Mouse (Mus musculus) spleen, adult 2 months (tissue): ENCODE data around the gene Spata20.

Source experiments
- CTCF ChIP-seq: fragments of 200-500 bp; IDR thresholded peaks from 2 replicates; pipeline ENCODE4 v1.5.1; 2011; ENCODE audit warnings: mild to moderate bottlenecking, inconsistent platforms; ENCODE audit not compliant: insufficient read depth, insufficient read length, insufficient replicate concordance; ENCODE audit errors: extremely low read depth
- POLR2A ChIP-seq: fragments of 200-500 bp; IDR thresholded peaks from 2 replicates; pipeline ENCODE4 v1.6.1; 2011; ENCODE audit warnings: low read depth, low read length, inconsistent platforms

DNA sequence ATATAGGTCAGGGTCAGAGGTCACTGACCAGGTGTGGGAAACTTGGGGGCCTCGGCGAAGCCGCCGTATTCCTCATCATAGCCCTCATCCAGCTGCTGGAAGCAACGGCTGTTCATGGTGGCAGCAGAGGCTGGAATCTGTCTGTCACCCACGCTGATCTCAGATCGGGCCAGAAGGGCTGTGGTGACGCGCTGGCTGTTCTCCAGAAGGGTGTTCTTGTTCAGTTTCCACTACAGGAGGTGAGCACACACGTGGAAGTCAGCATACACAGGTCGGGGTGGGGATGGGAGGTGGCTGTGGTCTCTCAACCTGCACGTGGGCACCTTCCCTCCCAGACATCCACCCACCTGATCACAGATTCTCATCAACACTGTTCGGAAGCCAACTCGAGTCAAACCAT is 2.1 kb downstream of the Spata20 start:
- TF ChIP-seq CTCF (no peak), POLR2A (no peak)
